Mouse (Mus musculus) ES-E14 (cell line): Measurements from ENCODE around the gene Ttc9c. TPM values are rescaled to one million over a fixed set of nuclear protein-coding genes. Genes with fewer than 3 reads are reported as not detected.
A peak's percentile ranks its signal among the peaks of the same experiment; 100 is the strongest.

ENCODE experiments used
- DNase-seq: peaks from one replicate; pipeline ENCODE4 v3.0.0-alpha.2; 2013; ENCODE audit warnings: low read depth, low spot score
- H3K27ac ChIP-seq: 2 replicates; pipeline ENCODE4 v1.5.1; 2012; ENCODE audit warnings: low read depth, mild to moderate bottlenecking, low read length, moderate library complexity, mixed read lengths; ENCODE audit not compliant: poor library complexity, insufficient read depth, severe bottlenecking
- H3K36me3 ChIP-seq: 2 replicates; pipeline ENCODE4 v1.6.1; 2012; ENCODE audit warnings: mild to moderate bottlenecking, low read length, moderate library complexity, mixed read lengths; ENCODE audit not compliant: control insufficient read depth, poor library complexity, insufficient read depth, severe bottlenecking
- H3K4me1 ChIP-seq, 2 experiments: fragments of 150-350 bp in 1 of 2; sonication (generic) in 1 of 2; 2 replicates each; pipeline ENCODE4 v1.6.1; 2012; ENCODE audit warnings: low read length in 2 of 2, mild to moderate bottlenecking in 1 of 2, mixed read lengths in 1 of 2; ENCODE audit not compliant: control insufficient read depth in 2 of 2, insufficient read depth in 2 of 2, poor library complexity in 1 of 2
- H3K4me3 ChIP-seq, 2 experiments: fragments of 150-350 bp in 1 of 2; sonication (generic) in 1 of 2; 2 replicates each; pipeline ENCODE4 v1.5.1; 2012; ENCODE audit warnings: low read length in 2 of 2, low read depth in 1 of 2, mild to moderate bottlenecking in 1 of 2, mixed read lengths in 1 of 2; ENCODE audit not compliant: insufficient read depth in 1 of 2, poor library complexity in 1 of 2, severe bottlenecking in 1 of 2
- H3K9ac ChIP-seq: 2 replicates; pipeline ENCODE4 v1.6.1; 2012; ENCODE audit warnings: low read depth, mild to moderate bottlenecking, low read length, mixed read lengths; ENCODE audit not compliant: poor library complexity, insufficient read depth, severe bottlenecking
- H3K9me3 ChIP-seq: fragments of 150-350 bp; sonication (generic); 2 replicates; pipeline ENCODE4 v1.6.1; 2012; ENCODE audit warnings: low read depth, mild to moderate bottlenecking, low read length; ENCODE audit not compliant: control insufficient read depth, insufficient read depth
- CHD2 ChIP-seq: IDR thresholded peaks from 2 replicates; pipeline ENCODE4 v1.6.1; 2014; ENCODE audit warnings: mild to moderate bottlenecking, low read depth, low read length, inconsistent platforms
- HCFC1 ChIP-seq: IDR thresholded peaks from 2 replicates; pipeline ENCODE4 v1.6.1; 2012; ENCODE audit warnings: low read length, inconsistent platforms, borderline replicate concordance; ENCODE audit not compliant: insufficient read depth
- MAFK ChIP-seq: IDR thresholded peaks from 2 replicates; pipeline ENCODE4 v1.6.1; 2014; ENCODE audit warnings: mild to moderate bottlenecking, low read depth, low read length, inconsistent platforms; ENCODE audit not compliant: insufficient read depth
- ZC3H11A ChIP-seq: IDR thresholded peaks from 2 replicates; pipeline ENCODE4 v1.6.1; 2012; ENCODE audit warnings: low read depth, mild to moderate bottlenecking, inconsistent platforms, low read length, borderline replicate concordance
- ZNF384 ChIP-seq: IDR thresholded peaks from 2 replicates; pipeline ENCODE4 v1.6.1; 2012; ENCODE audit warnings: low read depth, low read length, inconsistent platforms
- in situ Hi-C, 2 experiments: fragments of 600-800 bp; cut with MboI; formaldehyde crosslinking; loops; one replicate each; pipeline ENCODE4 v1.15.1; 2025; ENCODE audit warnings: low sequenced_read_pairs in 2 of 2, inconsistent platforms in 1 of 2; ENCODE audit not compliant: unreplicated experiment in 2 of 2
- total RNA-seq: library from RNA; depleted of rRNA; stranded (reverse); fragments of 300-350 nt; gene quantifications from 2 replicates; pipeline ENCODE4 v1.2.3, GENCODE M21; 2012

Gene Ttc9c
- total RNA-seq, 1 experiment = 42.6 TPM

GRCm38 (mm10) chr19:8789171-8789570 is 30.0 kb downstream of the Ttc9c start:
- no peaks in the 10 kb centered on the region for H3K9me3 ChIP-seq
- H3K4me3 ChIP-seq = no peak overlapping the region
- no peak for TF ChIP-seq ZC3H11A
- TF ChIP-seq CHD2 = no peak
- TF ChIP-seq HCFC1 = no peak
- TF ChIP-seq MAFK = no peak
- no peak for TF ChIP-seq ZNF384
- no peak overlapping the region for H3K9ac ChIP-seq
- no peak for DNase-seq
- H3K27ac ChIP-seq = no peak overlapping the region
- H3K4me1 ChIP-seq = peaks cover 0 to 8% of the 10 kb centered on the region in 2 experiments; a peak in 3 of 4 replicates
- in situ Hi-C loops = no loop called here
- H3K36me3 ChIP-seq = peaks cover 12% of the 10 kb centered on the region

DNA sequence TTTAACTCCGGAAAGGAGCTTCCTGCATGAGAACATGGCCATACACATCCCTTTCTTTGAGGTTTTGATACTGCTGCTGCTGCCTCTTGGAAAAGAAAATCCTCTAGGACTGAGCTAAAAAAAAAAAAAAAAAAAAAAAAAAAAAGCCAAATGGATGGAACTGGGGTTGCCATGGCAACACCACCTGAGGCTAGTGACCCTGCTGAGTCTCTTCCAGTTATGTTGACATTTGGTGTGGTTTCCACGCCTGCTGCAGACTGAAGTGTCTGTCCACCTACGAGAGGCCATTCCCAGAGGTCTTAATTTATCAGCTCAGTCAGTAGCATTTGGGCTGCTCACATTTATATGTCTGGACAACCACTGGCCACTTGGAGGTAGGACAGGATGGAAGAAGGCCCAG is 30.6 kb downstream of the Ttc9c start:
- Histone ChIP-seq H3K27ac (no peak overlapping the region), H3K9me3 (no peaks in the 10 kb centered on the region), H3K4me3 (no peak overlapping the region), H3K36me3 (peaks cover 10% of the 10 kb centered on the region), H3K4me1 (peaks cover 0 to 8% of the 10 kb centered on the region in 2 experiments; a peak in 3 of 4 replicates), H3K9ac (no peak overlapping the region)
- in situ Hi-C loops = no loop called here
- TF ChIP-seq HCFC1 (no peak), CHD2 (no peak), ZNF384 (peak; percentile 95), ZC3H11A (no peak), MAFK (no peak)
- no peak for DNase-seq

DNA sequence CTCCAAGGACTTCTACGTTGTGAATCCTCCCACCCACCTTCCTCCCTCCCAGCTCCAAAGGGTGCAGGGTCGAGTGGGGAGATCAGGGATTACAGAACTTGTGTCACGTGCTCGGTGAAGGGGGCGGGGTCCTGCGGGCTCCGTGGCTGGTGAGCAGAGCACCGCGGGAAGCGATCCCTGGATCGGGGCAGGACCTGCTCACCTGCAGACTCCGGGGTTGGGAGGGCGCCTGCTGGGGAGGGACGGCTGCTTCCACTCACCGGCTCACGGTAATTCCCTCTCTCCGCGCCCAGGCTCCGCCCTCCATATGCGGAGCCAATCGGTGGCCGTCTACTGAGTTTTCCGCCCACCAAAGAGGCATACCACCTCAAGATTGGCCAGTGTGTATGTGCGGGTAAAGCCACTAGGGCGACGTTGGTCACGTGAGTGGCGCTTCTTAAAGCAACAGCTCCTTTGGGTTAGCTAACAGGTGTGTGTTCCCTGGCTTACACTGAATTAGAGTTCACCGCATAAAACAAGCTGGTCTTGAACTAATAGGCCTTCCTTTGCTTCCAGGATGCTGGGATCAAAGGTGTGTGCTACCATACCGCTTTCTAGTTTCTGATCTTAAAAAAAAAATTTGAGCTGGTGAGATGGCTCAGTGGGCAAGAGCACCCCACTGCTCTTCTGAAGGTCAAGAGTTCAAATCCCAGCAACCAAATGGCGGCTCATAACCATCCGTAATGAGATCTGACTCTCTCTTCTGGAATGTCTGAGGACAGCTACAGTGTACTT is 32.9 kb downstream of the Ttc9c start, which contains the start of gene Taf6l:
Gene Taf6l (minus strand): TSS at position 410 of the 774 bp plus-strand sequence.
- in situ Hi-C loops = no loop called here
- peaks cover 0 to 8% of the 10 kb centered on the region in 2 experiments; a peak in 3 of 4 replicates for H3K4me1 ChIP-seq
- DNase-seq = peak; percentile 96
- H3K36me3 ChIP-seq = peaks cover 15% of the 10 kb centered on the region; the same call in 1 of the 2 replicates
- no peaks in the 10 kb centered on the region for H3K9me3 ChIP-seq
- peak within 1 kb of the TSS; percentile 57; the same call in 1 of the 2 replicates for H3K27ac ChIP-seq
- peak within 1 kb of the TSS; percentile 74 to 82 for H3K4me3 ChIP-seq
- 0 out of 2 replicates have a peak, but pooled peaks have one; percentile 5 for TF ChIP-seq ZNF384
- no peak for TF ChIP-seq ZC3H11A
- TF ChIP-seq CHD2 = no peak
- TF ChIP-seq MAFK = no peak
- TF ChIP-seq HCFC1 = no peak
- peak within 1 kb of the TSS; percentile 73 for H3K9ac ChIP-seq

DNA sequence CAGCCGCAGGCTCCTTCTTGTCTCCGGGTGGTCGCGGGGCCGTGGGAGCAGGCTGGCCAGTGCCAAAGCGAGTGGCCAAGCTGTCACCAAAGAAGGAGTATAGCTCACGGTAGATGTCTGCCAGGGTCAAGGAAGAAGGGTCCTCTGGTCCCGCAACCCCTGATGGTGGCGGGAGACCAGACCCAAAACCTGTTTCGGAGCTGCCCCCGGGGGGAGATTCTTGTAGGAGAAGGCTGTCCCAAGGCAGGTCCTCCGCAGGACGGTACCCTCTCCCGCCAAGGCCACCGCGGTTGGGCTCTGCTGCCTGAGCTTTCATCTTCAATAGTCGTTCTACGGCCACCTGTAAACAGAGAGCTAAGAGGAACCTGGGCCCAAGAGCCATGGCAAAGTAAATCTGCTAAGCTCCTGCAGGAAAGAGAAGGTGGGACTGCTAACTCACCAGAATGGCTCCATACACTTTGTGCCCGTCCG is 44.1 kb downstream of the Ttc9c start:
- DNase-seq = no peak
- peak overlapping the region; percentile 96 for H3K9ac ChIP-seq
- H3K9me3 ChIP-seq = no peaks in the 10 kb centered on the region
- in situ Hi-C loops = no loop called here
- TF ChIP-seq CHD2 (no peak), HCFC1 (no peak), ZC3H11A (no peak), ZNF384 (no peak), MAFK (no peak)
- peaks cover 0 to 7% of the 10 kb centered on the region in 2 experiments; a peak in 3 of 4 replicates for H3K4me1 ChIP-seq
- peaks cover 23% of the 10 kb centered on the region for H3K36me3 ChIP-seq
- H3K4me3 ChIP-seq = peak overlapping the region; percentile 81 to 88
- H3K27ac ChIP-seq = peak overlapping the region; percentile 94
